Mouse (Mus musculus) ES-Bruce4 (cell line): Measurements from ENCODE around the gene Gm36176.

ENCODE experiments used
- CTCF ChIP-seq: IDR thresholded peaks from one replicate; pipeline ENCODE4 v1.8.1; 2011; ENCODE audit warnings: low read depth, low read length
- EP300 ChIP-seq: IDR thresholded peaks from 2 replicates; pipeline ENCODE4 v1.6.1; 2011; ENCODE audit warnings: low read depth, low read length; ENCODE audit not compliant: insufficient read depth
- POLR2A ChIP-seq: IDR thresholded peaks from one replicate; pipeline ENCODE4 v1.8.1; 2011; ENCODE audit warnings: low read length; ENCODE audit not compliant: insufficient read depth

GRCm38 (mm10) chr10:77890987-77891565 is 44.5 kb downstream of the Gm36176 start:
- TF ChIP-seq CTCF (no peak), POLR2A (no peak), EP300 (no peak)
